Mouse (Mus musculus) spleen, embryonic (tissue): Measurements from ENCODE around the gene Il17ra.

Experiments used
- CTCF ChIA-PET: fragments of 350-600 bp; sonication (Branson Sonifier 250); formaldehyde crosslinking; loops from one replicate; lab custom pipeline; 2022; lab: Charles Lee

Il17ra gene

GRCm38 (mm10) chr6:120469770-120470169 is 6.7 kb downstream of the Il17ra start:
- CTCF ChIA-PET = interaction anchor here (0.7 to 1.0 kb wide), 2 partner anchors 12 kb away, joined by 3 to 7 read pairs; no protein-coding TSS in a partner anchor

GRCm38 (mm10) chr6:120470666-120471065 is 7.6 kb downstream of the Il17ra start:
- CTCF ChIA-PET = no interaction called here

DNA sequence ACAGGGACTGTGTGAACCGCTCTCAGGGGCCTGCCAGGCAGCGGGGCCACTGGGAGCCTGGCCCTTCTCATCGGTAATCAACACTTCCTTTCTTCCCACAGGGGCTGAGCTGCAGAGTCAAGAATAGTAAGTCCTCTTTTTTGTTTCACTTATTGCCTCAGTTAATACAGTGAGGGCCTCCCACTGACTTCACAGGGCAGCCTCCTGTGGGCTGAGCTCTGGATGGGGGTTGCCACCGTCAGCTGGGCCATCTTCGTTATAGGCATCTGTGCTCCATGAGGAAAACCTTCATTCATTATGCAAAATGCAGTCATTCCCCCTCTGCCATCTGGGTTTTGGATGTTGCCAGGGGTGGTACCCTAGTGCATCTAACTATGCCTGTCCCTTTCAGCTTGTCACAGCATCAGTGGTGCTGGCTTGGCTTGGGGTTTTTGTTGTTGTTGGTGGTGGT is 9.0 kb downstream of the Il17ra start:
- CTCF ChIA-PET = interaction anchor here (1.3 kb wide), 1 partner anchor 11 kb away, joined by 3 read pairs; no protein-coding TSS in a partner anchor

- CTCF ChIA-PET = interaction anchor here (1.3 kb wide), 1 partner anchor 10 kb away, joined by 3 read pairs; no protein-coding TSS in a partner anchor
These were observed 9.6 kb downstream of the Il17ra start for GRCm38 (mm10) chr6:120472455-120473140.

- CTCF ChIA-PET = no interaction called here
These were observed 10.4 kb downstream of the Il17ra start for GRCm38 (mm10) chr6:120473427-120473826.

DNA sequence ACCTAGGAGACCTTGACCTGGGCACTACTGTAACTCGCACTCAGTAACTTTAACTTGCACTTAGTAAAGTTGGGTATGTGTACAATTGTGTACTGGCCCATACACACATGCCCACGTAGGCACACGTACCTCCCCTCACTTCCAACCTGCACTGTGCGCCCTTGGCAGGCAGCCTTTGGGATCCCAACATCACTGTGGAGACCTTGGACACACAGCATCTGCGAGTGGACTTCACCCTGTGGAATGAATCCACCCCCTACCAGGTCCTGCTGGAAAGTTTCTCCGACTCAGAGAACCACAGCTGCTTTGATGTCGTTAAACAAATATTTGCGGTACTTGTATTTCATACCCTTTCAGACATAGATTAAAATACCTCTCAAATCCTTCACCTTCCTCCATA is 12.2 kb downstream of the Il17ra start:
- CTCF ChIA-PET = no interaction called here

GRCm38 (mm10) chr6:120479302-120479701 is 16.3 kb downstream of the Il17ra start:
- CTCF ChIA-PET = no interaction called here

- CTCF ChIA-PET = no interaction called here
These were observed 17.3 kb downstream of the Il17ra start for GRCm38 (mm10) chr6:120480361-120480760.

- CTCF ChIA-PET = interaction anchor here (1.0 kb wide), 1 partner anchor 12 kb away, joined by 7 read pairs; no protein-coding TSS in a partner anchor
These were observed 18.5 kb downstream of the Il17ra start for GRCm38 (mm10) chr6:120481538-120481937.

- CTCF ChIA-PET = interaction anchor here (1.0 to 1.2 kb wide), 2 partner anchors 10 to 13 kb away, joined by 3 to 7 read pairs; no protein-coding TSS in a partner anchor
These were observed 19.0 kb downstream of the Il17ra start for GRCm38 (mm10) chr6:120482021-120482420.

DNA sequence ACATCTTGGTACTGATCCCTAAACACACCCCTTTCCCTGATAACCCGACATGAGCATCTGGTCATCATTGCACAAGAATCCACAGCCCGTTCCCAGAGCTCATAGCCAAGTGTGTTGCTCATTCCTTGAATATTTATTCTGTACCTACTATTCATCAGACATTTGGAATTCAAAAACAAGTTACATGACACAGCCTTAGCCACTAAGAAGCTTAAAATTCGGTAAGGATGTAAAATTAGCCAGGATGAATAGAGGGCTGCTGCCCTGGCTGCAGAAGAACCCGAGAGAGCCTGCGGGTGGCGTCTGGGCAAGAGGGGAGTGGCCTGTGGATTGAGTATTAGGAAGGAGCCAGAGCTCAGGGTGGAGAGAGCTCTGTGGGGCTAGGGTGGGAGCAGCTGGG is 19.7 kb downstream of the Il17ra start:
- CTCF ChIA-PET = interaction anchor here (0.8 to 1.6 kb wide), 4 partner anchors 9 to 67 kb away, joined by 3 to 7 read pairs (median 4); no protein-coding TSS in a partner anchor

DNA sequence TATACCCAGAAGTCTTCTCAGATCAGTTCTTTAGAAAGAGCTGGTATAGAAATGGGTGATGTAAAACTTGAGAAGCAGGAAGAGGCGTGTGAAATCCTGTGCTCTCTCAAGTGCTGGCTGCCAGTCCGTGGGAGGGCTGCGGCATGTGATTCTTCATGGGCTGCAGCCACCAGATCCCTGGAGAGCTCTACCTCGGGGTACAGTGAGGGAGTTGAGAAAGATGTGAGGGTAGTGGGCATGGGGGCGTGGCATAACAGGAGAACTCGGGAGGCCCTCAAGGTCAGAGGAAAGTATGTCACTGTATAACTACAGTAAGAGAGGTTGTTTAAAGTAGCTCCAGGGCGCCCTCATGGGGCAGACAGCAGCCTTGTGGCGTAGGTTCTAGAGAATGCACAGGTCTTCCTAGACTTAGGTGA is 20.2 kb downstream of the Il17ra start:
- CTCF ChIA-PET = interaction anchor here (0.8 to 1.6 kb wide), 3 partner anchors 9 to 68 kb away, joined by 3 to 6 read pairs (median 3); no protein-coding TSS in a partner anchor

DNA sequence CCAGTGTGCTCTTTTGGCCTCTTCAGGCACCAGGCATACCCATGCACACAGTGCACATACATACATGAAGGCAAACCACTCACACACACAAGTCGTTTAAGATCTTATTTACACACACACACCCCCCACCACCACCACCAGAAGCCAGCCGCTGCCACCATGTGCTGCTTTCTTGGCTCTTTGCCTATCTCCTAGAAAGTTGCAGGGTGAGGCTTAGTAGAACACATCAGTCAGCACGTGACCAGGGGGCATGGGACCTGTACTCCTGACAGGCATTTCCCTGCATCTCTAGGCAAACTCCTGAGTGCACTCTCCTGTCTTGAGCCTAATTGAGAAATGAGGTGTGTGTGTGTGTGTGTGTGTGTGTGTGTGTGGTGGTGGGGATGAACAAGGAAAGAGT is 22.0 kb downstream of the Il17ra start:
- CTCF ChIA-PET = no interaction called here

- CTCF ChIA-PET = interaction anchor here (1.2 kb wide), 1 partner anchor 9 kb away, joined by 3 read pairs; no protein-coding TSS in a partner anchor
These were observed 23.0 kb downstream of the Il17ra start for GRCm38 (mm10) chr6:120486051-120486510.

DNA sequence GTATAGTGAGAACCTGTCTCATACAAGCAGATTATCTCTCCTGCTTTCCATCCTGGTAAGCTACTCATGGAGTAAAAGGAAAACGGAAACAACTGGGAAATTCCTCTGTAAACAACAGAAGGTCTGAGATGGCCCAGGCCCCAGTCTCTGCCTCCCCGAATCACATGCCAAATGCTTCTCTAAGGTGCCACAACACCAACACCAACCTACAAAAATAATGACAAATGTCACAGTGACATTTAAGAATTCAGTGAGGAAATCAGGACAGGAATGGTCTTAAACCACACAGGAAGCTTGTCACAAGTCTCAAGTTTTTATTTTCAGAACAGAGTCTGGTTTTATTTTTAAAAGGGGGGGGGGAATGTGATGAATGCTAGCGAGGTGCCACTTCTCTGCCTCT is 25.6 kb downstream of the Il17ra start:
- CTCF ChIA-PET = no interaction called here

- CTCF ChIA-PET = no interaction called here
These were observed 26.4 kb downstream of the Il17ra start for GRCm38 (mm10) chr6:120489461-120489860.

GRCm38 (mm10) chr6:120491064-120491463 is 28.0 kb downstream of the Il17ra start:
- CTCF ChIA-PET = interaction anchor here (0.9 kb wide), 1 partner anchor 345 kb away, joined by 4 read pairs; the partner anchor contains the start of gene Bcl2l13

DNA sequence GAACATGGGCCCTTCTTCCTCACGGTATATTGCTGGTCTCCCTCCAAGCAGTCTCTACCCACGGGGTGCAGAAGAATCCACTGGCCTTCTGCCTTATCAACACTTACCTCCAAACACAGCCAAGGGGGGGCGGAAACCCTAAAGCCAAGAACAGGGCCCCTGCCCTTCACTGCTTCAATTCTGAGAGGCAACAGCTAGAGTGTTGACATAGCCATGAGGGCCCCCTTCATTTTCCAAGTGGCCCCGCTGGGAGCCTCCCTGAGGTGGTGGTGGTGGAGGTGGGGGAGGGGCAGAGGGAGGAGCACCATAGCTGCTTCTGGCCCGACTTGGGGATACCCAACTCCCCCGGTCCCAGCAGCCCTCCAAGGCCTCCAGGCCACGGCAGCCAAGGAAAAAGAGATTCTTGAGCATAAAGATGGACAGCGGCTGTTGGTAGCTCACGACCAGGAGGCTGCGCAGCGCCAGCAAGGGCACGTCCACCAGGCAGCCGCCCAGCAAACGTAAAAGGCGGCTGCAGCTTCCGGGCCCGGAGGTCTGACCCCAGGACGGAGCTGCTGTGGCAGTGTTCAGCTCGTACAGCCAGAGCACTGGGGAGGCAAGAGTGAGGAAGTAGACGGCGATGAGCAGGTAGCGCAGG is 28.9 kb downstream of the Il17ra start:
- CTCF ChIA-PET = interaction anchor here (0.9 to 1.5 kb wide), 2 partner anchors 9 to 344 kb away, joined by 4 to 6 read pairs; partner anchors contain the start of gene Bcl2l13

GRCm38 (mm10) chr6:120492499-120493373 is 29.7 kb downstream of the Il17ra start:
- CTCF ChIA-PET = interaction anchor here (1.5 kb wide), 1 partner anchor 10 kb away, joined by 6 read pairs; no protein-coding TSS in a partner anchor

DNA sequence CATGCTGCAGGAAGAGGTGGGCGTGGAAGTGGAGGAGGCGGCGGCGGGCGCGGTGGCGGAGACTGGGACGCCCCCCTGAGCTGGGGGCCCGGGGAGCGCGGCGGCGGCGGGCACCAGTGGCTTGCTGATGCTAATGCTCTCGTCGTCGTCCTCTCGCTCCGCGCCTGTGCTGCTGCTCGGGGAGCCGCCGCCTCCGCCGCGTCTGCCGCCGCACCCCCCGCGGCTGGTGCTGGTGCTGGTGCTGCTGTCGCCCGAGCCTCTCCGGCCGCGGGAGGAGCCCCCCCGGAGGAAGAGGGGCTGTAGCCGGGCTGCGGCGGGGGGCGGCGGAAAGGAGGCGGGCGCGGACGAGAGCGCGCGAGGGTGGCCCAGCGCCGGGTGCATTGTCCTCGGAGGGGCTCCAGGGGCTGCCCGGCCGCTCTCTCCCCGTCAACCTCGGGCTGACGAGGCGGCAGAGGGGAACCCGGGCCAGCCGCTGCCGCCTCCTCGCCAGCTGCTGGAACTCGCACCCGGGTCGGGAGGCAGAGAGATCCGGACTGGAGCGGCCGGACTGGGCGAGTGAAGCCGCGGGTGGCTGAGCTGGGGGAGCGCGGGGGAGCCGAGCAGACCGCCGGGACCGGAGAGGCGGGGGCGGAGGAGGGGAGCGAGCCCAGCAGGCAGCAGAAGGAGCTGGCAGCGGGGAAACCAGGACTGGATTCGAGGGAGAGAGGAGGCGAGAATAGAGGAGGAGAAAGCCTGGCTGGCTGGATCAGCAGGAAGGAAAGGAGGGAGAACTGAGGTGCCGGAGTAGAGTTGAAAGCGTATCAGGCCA is 30.5 kb downstream of the Il17ra start, which contains the start of gene Tmem121b:
Gene Tmem121b (minus strand): TSS at position 434 of the 808 bp plus-strand sequence.
- CTCF ChIA-PET = no interaction called here
